Mouse (Mus musculus) forebrain, embryonic 15.5 days (tissue): ENCODE data around the gene Rps21. TPM values are rescaled to one million over a fixed set of nuclear protein-coding genes. Genes with fewer than 3 reads are reported as not detected.

Source experiments
- ATAC-seq: fragments of 200-750 bp; cut with Nextera tagmentation; replicated peaks from 2 replicates; pipeline ENCODE4 v1.8.0; 2017; ENCODE audit warnings: mild to moderate bottlenecking, moderate TSS enrichment, moderate library complexity
- H3K27ac ChIP-seq: fragments of 300-500 bp; sonication (generic); replicated peaks from 2 replicates; pipeline ENCODE4 v1.5.1; 2015; ENCODE audit warnings: mild to moderate bottlenecking, inconsistent platforms
- H3K27me3 ChIP-seq: fragments of 300-500 bp; sonication (generic); 2 replicates; pipeline ENCODE4 v1.6.1; 2015; ENCODE audit warnings: inconsistent platforms
- H3K36me3 ChIP-seq: fragments of 300-500 bp; sonication (generic); 2 replicates; pipeline ENCODE4 v1.6.1; 2015; ENCODE audit warnings: mild to moderate bottlenecking, inconsistent platforms
- H3K4me1 ChIP-seq: fragments of 300-500 bp; sonication (generic); 2 replicates; pipeline ENCODE4 v1.6.1; 2015; ENCODE audit warnings: inconsistent platforms
- H3K4me2 ChIP-seq: fragments of 300-500 bp; sonication (generic); replicated peaks from 2 replicates; pipeline ENCODE4 v1.6.1; 2015; ENCODE audit warnings: mild to moderate bottlenecking, inconsistent platforms
- H3K4me3 ChIP-seq: fragments of 300-500 bp; sonication (generic); 2 replicates; pipeline ENCODE4 v1.5.1; 2015; ENCODE audit warnings: mild to moderate bottlenecking, inconsistent platforms
- H3K9ac ChIP-seq: fragments of 300-500 bp; sonication (generic); replicated peaks from 2 replicates; pipeline ENCODE4 v1.6.1; 2015; ENCODE audit warnings: mild to moderate bottlenecking, inconsistent platforms
- H3K9me3 ChIP-seq: fragments of 300-500 bp; sonication (generic); 2 replicates; pipeline ENCODE4 v1.6.1; 2016; ENCODE audit warnings: inconsistent platforms
- WGBS: fragments of 180-500 bp; shearing (Covaris S2); methylation state at CpG from one replicate; pipeline ENCODE4 v1.1.7; 2015; ENCODE audit warnings: mixed read lengths; 5-methylcytosine and 5-hydroxymethylcytosine counted together
- polyA plus RNA-seq: library from polyadenylated mRNA; unstranded; fragments of >200 nt; fragmentation: Nextera tagmentation; extraction: Ambion mirVana; gene quantifications from 2 replicates; pipeline ENCODE4 v1.2.1, GENCODE M21; 2015

Gene Rps21
- polyA plus RNA-seq, 1 experiment from 2014 or later = 407 TPM

GRCm38 (mm10) chr2:180277773-180278320 is 20.7 kb downstream of the Rps21 start:
- H3K9ac ChIP-seq = no peak overlapping the region

DNA sequence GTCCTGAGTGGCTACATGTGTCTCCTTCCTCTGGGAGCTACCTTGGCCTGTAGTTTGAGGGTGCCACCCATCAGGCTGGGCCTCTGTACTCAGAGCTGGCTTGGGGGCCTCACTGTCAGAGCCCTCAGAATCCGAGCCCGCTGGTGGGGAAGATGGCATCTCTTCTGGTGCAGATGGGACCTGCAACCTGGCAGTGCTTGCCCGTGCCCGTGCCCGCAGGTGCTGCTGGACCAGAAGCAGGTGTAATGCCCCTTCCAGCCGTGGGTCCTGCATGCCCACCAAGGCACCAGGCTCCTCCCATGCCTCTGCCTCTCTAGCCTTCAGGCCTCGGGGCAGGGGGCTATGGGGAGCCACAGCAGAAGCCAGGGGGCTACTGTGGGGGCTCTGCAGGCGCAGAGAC is 22.1 kb downstream of the Rps21 start:
- Histone ChIP-seq H3K27ac (no peak overlapping the region), H3K27me3 (no peaks in the 10 kb centered on the region), H3K36me3 (no peaks in the 10 kb centered on the region), H3K4me2 (no peak overlapping the region), H3K4me1 (no peaks in the 10 kb centered on the region), H3K9me3 (no peaks in the 10 kb centered on the region), H3K4me3 (no peak overlapping the region), H3K9ac (no peak overlapping the region)
- ATAC-seq = no peak
- WGBS = 82% methylated on average over 8 of the region's 8 CpGs

More at GRCm38 (mm10) chr2:180277773-180278320, 20.7 kb downstream of the Rps21 start:
- H3K4me3 ChIP-seq = no peak overlapping the region
- H3K4me2 ChIP-seq = no peak overlapping the region
- no peaks in the 10 kb centered on the region for H3K27me3 ChIP-seq
- no peak overlapping the region for H3K27ac ChIP-seq
- peaks cover 6% of the 10 kb centered on the region for H3K4me1 ChIP-seq
- H3K36me3 ChIP-seq = no peaks in the 10 kb centered on the region
- no peak for ATAC-seq
- no peaks in the 10 kb centered on the region for H3K9me3 ChIP-seq
- 67% methylated on average over 8 of the region's 8 CpGs for WGBS

- Histone ChIP-seq H3K9ac (no peak overlapping the region), H3K4me1 (no peaks in the 10 kb centered on the region), H3K4me3 (no peak overlapping the region), H3K9me3 (no peaks in the 10 kb centered on the region), H3K36me3 (no peaks in the 10 kb centered on the region), H3K4me2 (no peak overlapping the region), H3K27ac (no peak overlapping the region), H3K27me3 (no peaks in the 10 kb centered on the region)
- 56% methylated on average over 11 of the region's 11 CpGs for WGBS
- no peak for ATAC-seq
Measured at GRCm38 (mm10) chr2:180288966-180289365, 31.8 kb downstream of the Rps21 start.

DNA sequence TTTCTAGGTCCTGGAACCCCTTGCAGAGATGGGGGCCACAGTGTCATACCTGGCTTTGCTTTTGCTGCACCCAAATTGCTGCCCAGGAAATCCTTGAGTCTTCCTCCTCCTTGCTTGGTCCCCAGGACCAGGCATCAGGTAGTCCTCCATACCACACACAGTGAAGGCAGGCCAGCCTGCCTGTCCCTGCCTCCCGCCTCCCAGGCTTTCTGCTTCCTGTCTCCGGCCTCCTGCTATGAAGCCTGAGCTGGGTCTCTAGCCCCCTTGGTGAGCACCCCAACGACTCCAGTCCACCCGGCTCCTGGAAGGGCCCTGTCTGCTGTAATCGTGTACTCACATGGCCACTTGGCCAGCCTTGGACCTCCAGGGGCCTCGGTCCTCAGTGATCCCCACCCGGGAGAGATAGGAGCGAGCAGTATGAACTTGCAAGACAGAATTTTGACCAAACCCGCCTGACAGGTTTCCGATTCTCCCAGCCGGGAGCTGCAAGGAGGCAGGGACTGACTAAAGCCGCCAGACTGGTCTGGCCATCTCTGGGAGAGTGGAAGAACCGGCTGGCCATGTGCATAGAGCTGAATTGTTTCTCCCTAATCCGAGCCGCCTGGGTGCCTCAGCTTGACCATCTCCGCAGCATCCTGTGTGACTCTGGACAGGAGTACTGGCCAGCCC is 32.4 kb downstream of the Rps21 start, which contains the start of gene Rbbp8nl:
Rbbp8nl (minus strand) TSS at position 440 of the 669 bp plus-strand sequence.
- ATAC-seq = no peak
- H3K4me2 ChIP-seq = no peak within 1 kb of the TSS
- 45% methylated on average over 16 of the region's 16 CpGs for WGBS

DNA sequence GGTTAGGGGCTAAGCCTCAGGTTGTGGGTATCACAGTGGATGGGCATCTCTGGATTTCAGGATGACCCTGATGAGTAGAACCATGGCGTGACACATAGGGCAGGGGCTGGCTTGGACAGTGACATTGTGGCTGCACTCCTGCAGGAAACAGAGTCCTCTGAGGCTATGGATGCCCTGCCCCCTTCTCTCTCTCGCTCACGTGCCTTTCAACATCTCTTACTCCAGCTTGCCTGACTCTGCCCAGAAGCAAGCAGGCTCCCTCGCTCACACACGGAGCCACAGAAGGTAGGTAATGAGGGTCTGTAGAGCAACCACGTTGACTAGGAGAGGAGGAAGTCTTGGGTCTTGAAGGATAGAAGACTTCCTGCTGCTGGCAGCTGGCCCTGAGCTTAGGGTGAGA is 33.3 kb downstream of the Rps21 start:
- Histone ChIP-seq H3K4me1 (no peaks in the 10 kb centered on the region), H3K9ac (no peak overlapping the region), H3K27ac (no peak overlapping the region), H3K4me3 (no peak overlapping the region), H3K36me3 (no peaks in the 10 kb centered on the region), H3K9me3 (no peaks in the 10 kb centered on the region), H3K4me2 (no peak overlapping the region), H3K27me3 (no peaks in the 10 kb centered on the region)
- no peak for ATAC-seq
- WGBS = 74% methylated on average over 6 of the region's 6 CpGs

More for the DNA sequence above, 32.4 kb downstream of the Rps21 start, which contains the start of gene Rbbp8nl:
- no peak within 1 kb of the TSS for H3K4me3 ChIP-seq
- H3K27ac ChIP-seq = no peak within 1 kb of the TSS
- H3K9ac ChIP-seq = no peak within 1 kb of the TSS
- H3K9me3 ChIP-seq = no peaks in the 10 kb centered on the region
- no peaks in the 10 kb centered on the region for H3K4me1 ChIP-seq
- no peaks in the 10 kb centered on the region for H3K36me3 ChIP-seq
- H3K27me3 ChIP-seq = no peaks in the 10 kb centered on the region

GRCm38 (mm10) chr2:180291566-180291965 is 34.4 kb downstream of the Rps21 start:
- Histone ChIP-seq H3K9me3 (no peaks in the 10 kb centered on the region), H3K4me1 (no peaks in the 10 kb centered on the region), H3K4me2 (no peak overlapping the region), H3K9ac (no peak overlapping the region), H3K27me3 (no peaks in the 10 kb centered on the region), H3K27ac (no peak overlapping the region), H3K36me3 (no peaks in the 10 kb centered on the region), H3K4me3 (no peak overlapping the region)
- no peak for ATAC-seq
- 76% methylated on average over 5 of the region's 5 CpGs for WGBS

- Histone ChIP-seq H3K9me3 (no peaks in the 10 kb centered on the region), H3K4me1 (no peaks in the 10 kb centered on the region), H3K27ac (no peak overlapping the region), H3K9ac (no peak overlapping the region), H3K36me3 (no peaks in the 10 kb centered on the region), H3K4me2 (no peak overlapping the region), H3K4me3 (no peak overlapping the region), H3K27me3 (no peaks in the 10 kb centered on the region)
- WGBS = 82% methylated on average over 4 of the region's 4 CpGs
- no peak for ATAC-seq
Measured at GRCm38 (mm10) chr2:180292026-180292425, 34.8 kb downstream of the Rps21 start.

- Histone ChIP-seq H3K4me2 (no peak overlapping the region), H3K27me3 (no peaks in the 10 kb centered on the region), H3K36me3 (no peaks in the 10 kb centered on the region), H3K9me3 (no peaks in the 10 kb centered on the region), H3K27ac (no peak overlapping the region), H3K4me3 (no peak overlapping the region), H3K9ac (no peak overlapping the region), H3K4me1 (no peaks in the 10 kb centered on the region)
- 79% methylated on average over 8 of the region's 8 CpGs for WGBS
- ATAC-seq = no peak
Measured at GRCm38 (mm10) chr2:180292906-180293305, 35.7 kb downstream of the Rps21 start.

DNA sequence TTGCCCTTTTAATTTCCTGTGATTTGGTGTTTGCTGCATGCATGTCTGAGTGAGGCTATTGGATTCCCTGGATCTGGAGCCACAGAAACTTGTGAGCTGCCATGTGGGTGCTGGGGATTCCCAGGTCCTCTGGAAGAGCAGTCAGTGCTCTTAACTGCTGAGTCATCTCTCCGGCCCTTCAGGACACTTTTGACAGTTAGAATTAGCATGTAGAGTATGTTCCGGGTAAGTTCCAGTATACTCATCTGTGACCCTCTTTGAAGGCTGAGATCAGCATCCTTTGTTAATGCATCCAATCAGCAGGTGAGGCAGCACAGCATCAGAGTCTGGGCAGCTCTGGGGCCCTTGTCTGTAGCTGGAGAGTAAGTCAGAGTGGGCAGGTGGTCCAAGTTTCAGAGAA is 43.1 kb downstream of the Rps21 start:
- H3K4me3 ChIP-seq = no peak overlapping the region
- no peak overlapping the region for H3K4me2 ChIP-seq
- H3K27me3 ChIP-seq = no peaks in the 10 kb centered on the region
- WGBS = 84% methylated on average over 2 of the region's 2 CpGs
- no peaks in the 10 kb centered on the region for H3K4me1 ChIP-seq
- H3K9me3 ChIP-seq = no peaks in the 10 kb centered on the region
- no peak overlapping the region for H3K9ac ChIP-seq
- no peak for ATAC-seq
- H3K27ac ChIP-seq = no peak overlapping the region
- H3K36me3 ChIP-seq = no peaks in the 10 kb centered on the region

DNA sequence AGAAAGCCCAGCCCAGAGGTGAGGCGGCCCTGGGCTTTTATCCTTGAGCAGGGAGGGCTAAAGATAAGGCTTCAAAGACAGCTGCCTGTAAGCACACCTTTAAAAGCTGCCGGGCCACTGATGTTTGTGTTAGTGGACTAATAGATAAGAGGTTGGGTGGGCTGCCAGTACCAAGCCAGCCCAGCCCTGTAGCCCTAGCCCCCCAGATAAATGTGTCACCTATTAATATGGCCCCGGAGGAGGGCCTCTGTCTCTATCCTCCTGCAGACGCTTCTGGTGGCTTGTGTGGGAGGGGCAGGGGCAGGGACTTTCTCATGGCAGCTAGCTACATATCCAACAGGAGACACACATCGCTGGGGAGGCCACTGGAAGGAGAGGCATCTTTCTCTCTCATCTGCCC is 43.6 kb downstream of the Rps21 start:
- Histone ChIP-seq H3K9me3 (no peaks in the 10 kb centered on the region), H3K4me2 (no peak overlapping the region), H3K9ac (no peak overlapping the region), H3K27ac (no peak overlapping the region), H3K4me1 (no peaks in the 10 kb centered on the region), H3K36me3 (no peaks in the 10 kb centered on the region), H3K4me3 (no peak overlapping the region), H3K27me3 (no peaks in the 10 kb centered on the region)
- ATAC-seq = no peak
- 65% methylated on average over 5 of the region's 5 CpGs for WGBS

DNA sequence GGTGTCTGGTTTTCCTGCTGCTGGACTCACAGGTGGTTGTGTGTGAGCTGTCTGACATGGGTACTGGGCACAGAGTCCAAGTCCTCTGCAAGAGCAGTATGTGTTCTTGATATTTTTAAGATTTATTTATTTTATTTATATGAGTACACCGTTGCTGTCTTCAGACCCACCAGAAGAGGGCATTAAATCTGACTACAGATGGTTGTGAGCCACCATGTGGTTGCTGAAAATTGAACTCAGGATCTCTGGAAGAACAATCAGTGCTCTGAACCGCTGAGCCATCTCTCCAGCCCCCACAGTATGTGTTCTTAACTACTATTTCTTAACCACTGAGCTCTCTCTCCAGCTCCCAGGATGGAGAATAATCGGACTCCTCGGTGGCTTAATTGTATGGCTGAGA is 45.0 kb downstream of the Rps21 start:
- Histone ChIP-seq H3K27ac (no peak overlapping the region), H3K4me2 (no peak overlapping the region), H3K27me3 (no peaks in the 10 kb centered on the region), H3K4me3 (no peak overlapping the region), H3K9ac (no peak overlapping the region), H3K36me3 (no peaks in the 10 kb centered on the region), H3K9me3 (no peaks in the 10 kb centered on the region), H3K4me1 (no peaks in the 10 kb centered on the region)
- 80% methylated on average over 4 of the region's 4 CpGs for WGBS
- ATAC-seq = no peak

- Histone ChIP-seq H3K27ac (no peak overlapping the region), H3K4me3 (no peak overlapping the region), H3K9ac (no peak overlapping the region), H3K9me3 (no peaks in the 10 kb centered on the region), H3K36me3 (no peaks in the 10 kb centered on the region), H3K4me1 (no peaks in the 10 kb centered on the region), H3K27me3 (no peaks in the 10 kb centered on the region), H3K4me2 (no peak overlapping the region)
- ATAC-seq = no peak
- WGBS = 92% methylated on average over 12 of the region's 12 CpGs
Measured at GRCm38 (mm10) chr2:180303468-180303867, 46.3 kb downstream of the Rps21 start.

DNA sequence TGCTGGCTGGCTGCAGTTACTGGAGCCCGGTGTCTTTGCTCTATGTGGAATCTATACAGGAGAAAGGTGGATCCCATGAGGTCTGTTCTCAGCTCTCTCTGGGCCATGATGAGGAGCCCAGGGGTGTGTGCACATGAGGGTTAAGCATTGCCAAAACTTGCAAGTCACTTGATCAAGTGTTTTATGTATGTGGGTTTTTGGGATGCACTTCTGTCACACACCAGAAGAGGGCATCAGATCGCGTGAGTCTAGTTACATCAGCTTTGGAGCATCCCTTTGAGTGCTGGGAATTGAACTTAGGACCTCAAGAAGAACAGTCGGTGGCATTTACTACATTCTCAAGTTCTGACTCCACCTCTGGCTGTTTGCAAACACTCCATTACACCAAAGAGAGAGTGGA is 47.4 kb downstream of the Rps21 start:
- WGBS = 63% methylated on average over 4 of the region's 4 CpGs

More for the DNA sequence above, 47.4 kb downstream of the Rps21 start:
- H3K36me3 ChIP-seq = no peaks in the 10 kb centered on the region
- H3K27ac ChIP-seq = no peak overlapping the region
- ATAC-seq = no peak
- no peak overlapping the region for H3K4me3 ChIP-seq
- H3K27me3 ChIP-seq = no peaks in the 10 kb centered on the region
- no peaks in the 10 kb centered on the region for H3K9me3 ChIP-seq
- H3K9ac ChIP-seq = no peak overlapping the region
- no peak overlapping the region for H3K4me2 ChIP-seq
- H3K4me1 ChIP-seq = no peaks in the 10 kb centered on the region
